Mouse (Mus musculus): ENCODE measurements around the gene Adap1.

Adap1 gene

GRCm38 (mm10) chr5:139325395-139325966 is at the start of gene Adap1:
TSS of gene Adap1 (minus strand) at chr5:139325622.
- in situ Hi-C loops (cut with MboI, MseI), result no loop called here

- in situ Hi-C loops (cut with MboI, MseI), result no loop called here
Observed at GRCm38 (mm10) chr5:139374841-139375240, 49.4 kb upstream of the Adap1 start.

GRCm38 (mm10) chr5:139373889-139374444 is 48.5 kb upstream of the Adap1 start:
- in situ Hi-C loops (cut with MboI, MseI), result no loop called here

- in situ Hi-C loops (cut with MboI, MseI), result no loop called here
Observed at GRCm38 (mm10) chr5:139373126-139373525, 47.7 kb upstream of the Adap1 start.

- in situ Hi-C loops (cut with MboI, MseI), result no loop called here
Observed at GRCm38 (mm10) chr5:139371631-139372401, 46.4 kb upstream of the Adap1 start.

GRCm38 (mm10) chr5:139371118-139371517 is 45.7 kb upstream of the Adap1 start:
- in situ Hi-C loops (cut with MboI, MseI), result no loop called here

GRCm38 (mm10) chr5:139370336-139370735 is 44.9 kb upstream of the Adap1 start:
- in situ Hi-C loops (cut with MboI, MseI), result no loop called here

- in situ Hi-C loops (cut with MboI, MseI), result no loop called here
Observed at GRCm38 (mm10) chr5:139368638-139369320, 43.4 kb upstream of the Adap1 start.

GRCm38 (mm10) chr5:139367884-139368458 is 42.5 kb upstream of the Adap1 start:
- in situ Hi-C loops (cut with MboI, MseI), result no loop called here

GRCm38 (mm10) chr5:139366484-139366883 is 41.1 kb upstream of the Adap1 start:
- in situ Hi-C loops (cut with MboI, MseI), result no loop called here

GRCm38 (mm10) chr5:139365827-139366226 is 40.4 kb upstream of the Adap1 start:
- in situ Hi-C loops (cut with MboI, MseI), result no loop called here

- in situ Hi-C loops (cut with MboI, MseI), result no loop called here
Observed at GRCm38 (mm10) chr5:139364911-139365571, 39.6 kb upstream of the Adap1 start.

- in situ Hi-C loops (cut with MboI, MseI), result no loop called here
Observed at GRCm38 (mm10) chr5:139364260-139364910, 39.0 kb upstream of the Adap1 start.

- in situ Hi-C loops (cut with MboI, MseI), result no loop called here
Observed at GRCm38 (mm10) chr5:139363858-139364257, 38.4 kb upstream of the Adap1 start.

- in situ Hi-C loops (cut with MboI, MseI), result loop anchor here (5.0 kb wide), 1 partner anchor 77 kb away; no protein-coding TSS in a partner anchor
Observed at GRCm38 (mm10) chr5:139359244-139359643, 33.8 kb upstream of the Adap1 start.

- in situ Hi-C loops (cut with MboI, MseI), result loop anchor here (5.0 kb wide), 1 partner anchor 76 kb away; no protein-coding TSS in a partner anchor
Observed at GRCm38 (mm10) chr5:139358653-139359052, 33.2 kb upstream of the Adap1 start.

GRCm38 (mm10) chr5:139355235-139355772 is 29.9 kb upstream of the Adap1 start:
- in situ Hi-C loops (cut with MboI, MseI), result loop anchor here (5.0 kb wide), 1 partner anchor 73 kb away; no protein-coding TSS in a partner anchor

GRCm38 (mm10) chr5:139353946-139354345 is 28.5 kb upstream of the Adap1 start:
- in situ Hi-C loops (cut with MboI, MseI), result no loop called here

GRCm38 (mm10) chr5:139353496-139353895 is 28.1 kb upstream of the Adap1 start:
- in situ Hi-C loops (cut with MboI, MseI), result no loop called here

GRCm38 (mm10) chr5:139352317-139352716 is 26.9 kb upstream of the Adap1 start, which contains the start of gene Cyp2w1:
TSS of gene Cyp2w1 (plus strand) at chr5:139352617.
- in situ Hi-C loops (cut with MboI, MseI), result no loop called here
